Mouse (Mus musculus) cerebellum, postnatal 4 days (tissue): Measurements from ENCODE around the gene Fam13c.

ENCODE experiments used
- DNase-seq, 2 experiments: peaks; one replicate each; pipeline ENCODE4 v3.0.0; 2022; ENCODE audit warnings: low spot score in 2 of 2, mixed read lengths in 1 of 2

The Fam13c gene

GRCm38 (mm10) chr10:70520143-70521131 is 80.2 kb downstream of the Fam13c start:
- peak in 1 of 2 experiments; percentile 31 for DNase-seq

DNA sequence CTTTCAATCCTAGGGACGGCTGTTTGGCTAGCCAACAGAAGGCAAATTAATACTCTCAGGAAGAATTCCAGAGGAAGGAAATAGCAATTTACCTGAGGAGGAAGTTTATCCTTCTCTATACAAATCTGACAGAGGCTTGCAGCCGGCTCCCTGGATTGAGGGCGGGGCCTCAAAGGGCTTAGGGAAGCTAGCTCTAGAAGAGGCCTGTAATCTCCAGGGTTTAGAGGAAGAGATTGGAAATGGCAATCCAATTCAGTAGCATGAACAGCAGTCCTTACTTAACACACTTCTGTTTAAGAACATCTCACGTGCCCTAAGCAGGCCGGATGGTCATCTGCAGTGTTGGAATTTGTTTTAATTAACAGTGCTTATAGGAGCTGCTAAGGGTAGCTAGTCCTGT is 81.1 kb downstream of the Fam13c start:
- no peak for DNase-seq

GRCm38 (mm10) chr10:70530185-70530823 is 90.0 kb downstream of the Fam13c start:
- no peak for DNase-seq

GRCm38 (mm10) chr10:70532249-70532648 is 92.0 kb downstream of the Fam13c start:
- peak in 1 of 2 experiments; percentile 72 for DNase-seq

DNA sequence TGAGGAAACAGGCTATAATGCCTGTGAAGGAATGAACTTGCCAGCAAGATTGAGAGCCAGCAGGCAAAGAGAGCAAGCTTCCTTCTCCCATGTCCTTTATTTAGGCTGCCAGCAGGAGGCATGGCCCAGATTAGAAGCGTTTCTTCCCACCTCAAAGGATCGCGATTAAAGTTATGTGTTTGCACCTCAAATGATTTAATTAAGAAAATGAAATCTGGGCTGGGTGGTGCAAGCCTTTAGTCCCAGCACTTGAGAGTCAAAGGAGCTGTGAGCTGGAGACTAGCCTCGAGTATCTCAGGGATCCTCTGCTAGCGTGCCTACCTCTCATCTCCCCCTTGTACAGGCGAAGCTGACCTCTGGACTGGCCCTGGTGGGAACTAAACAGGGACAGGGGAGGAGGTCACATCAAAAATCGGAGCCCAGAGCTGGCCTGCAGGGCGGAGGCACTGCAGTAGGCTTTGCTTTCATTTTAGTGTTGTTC is 93.1 kb downstream of the Fam13c start:
- DNase-seq = no peak

DNA sequence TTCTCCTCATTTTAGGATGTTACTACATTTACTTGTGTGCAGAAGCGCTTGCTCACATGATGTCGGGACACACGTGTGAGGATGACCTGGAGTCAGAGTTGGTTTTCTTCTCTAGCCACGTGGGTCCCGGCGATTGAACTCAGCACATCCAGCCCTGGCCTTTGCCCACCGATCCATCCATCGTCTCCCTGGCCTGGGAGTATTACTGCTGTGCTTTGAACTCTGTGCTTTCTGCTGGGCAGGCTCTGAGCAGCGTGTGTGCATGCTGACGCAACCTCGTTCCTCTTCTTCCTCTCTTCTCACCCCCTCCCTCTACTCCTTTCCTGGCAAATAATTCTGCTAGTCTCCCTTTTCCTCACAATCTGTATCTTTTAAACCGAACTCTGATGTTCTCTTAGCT is 93.7 kb downstream of the Fam13c start:
- no peak for DNase-seq

- DNase-seq = no peak
Observed at GRCm38 (mm10) chr10:70534571-70534970, 94.3 kb downstream of the Fam13c start.

DNA sequence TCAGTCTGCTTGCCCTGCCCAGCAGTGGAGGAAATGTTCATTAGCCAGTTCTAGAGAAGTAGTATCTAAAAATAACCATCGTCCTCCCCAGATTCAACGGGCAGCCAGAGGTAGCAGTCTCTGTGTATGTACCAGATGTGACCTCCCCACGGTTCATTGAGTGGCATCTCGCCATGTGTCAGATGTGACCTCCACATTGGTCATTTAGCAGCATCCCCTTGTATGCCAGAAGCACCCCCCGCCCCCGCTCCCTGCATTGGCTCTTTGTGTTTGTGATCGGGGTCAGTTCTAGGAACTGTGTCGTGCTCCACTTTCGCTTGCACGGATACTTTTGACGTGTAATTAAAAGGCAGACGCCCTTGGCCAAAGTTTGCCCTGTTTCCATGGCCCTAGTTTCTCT is 95.1 kb downstream of the Fam13c start:
- no peak for DNase-seq

- DNase-seq = no peak
Observed at GRCm38 (mm10) chr10:70537694-70538093, 97.4 kb downstream of the Fam13c start.

GRCm38 (mm10) chr10:70539251-70539650 is 99.0 kb downstream of the Fam13c start:
- no peak for DNase-seq

GRCm38 (mm10) chr10:70540456-70541195 is 100.3 kb downstream of the Fam13c start:
- DNase-seq = no peak

- no peak for DNase-seq
Observed at GRCm38 (mm10) chr10:70542857-70543256, 102.6 kb downstream of the Fam13c start.

DNA sequence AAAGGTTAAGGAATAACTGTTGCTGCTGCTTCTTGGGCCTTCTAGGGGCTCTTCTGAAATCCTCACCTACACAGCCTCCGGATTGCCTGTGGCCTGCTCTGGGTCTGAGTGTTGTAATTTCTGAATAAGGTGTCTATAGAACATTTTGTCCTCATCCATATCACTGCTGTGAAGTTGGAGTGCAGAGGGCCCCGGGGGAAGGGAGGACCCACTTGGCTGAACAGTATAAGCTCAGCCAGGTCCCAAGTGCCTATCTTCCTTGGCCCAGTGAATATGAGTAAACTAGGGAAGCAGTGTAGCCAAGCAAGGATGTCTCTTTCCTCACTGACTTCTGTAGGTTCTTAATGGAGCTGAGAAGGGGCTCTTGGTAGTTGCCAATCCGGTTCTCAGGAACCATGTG is 112.2 kb downstream of the Fam13c start:
- DNase-seq = no peak

- peak; percentile 61 to 79 for DNase-seq
Observed at GRCm38 (mm10) chr10:70563636-70564035, 123.4 kb downstream of the Fam13c start.

- no peak for DNase-seq
Observed at GRCm38 (mm10) chr10:70581556-70582211, 141.4 kb downstream of the Fam13c start.

- DNase-seq = no peak
Observed at GRCm38 (mm10) chr10:70584171-70584570, 143.9 kb downstream of the Fam13c start.

- no peak for DNase-seq
Observed at GRCm38 (mm10) chr10:70586876-70587405, 146.7 kb downstream of the Fam13c start.

GRCm38 (mm10) chr10:70594007-70594406 is 153.7 kb downstream of the Fam13c start:
- peak in 1 of 2 experiments; percentile 43 for DNase-seq

GRCm38 (mm10) chr10:70598081-70598515 is 157.8 kb downstream of the Fam13c start:
- no peak for DNase-seq

- peak; percentile 29 to 64 for DNase-seq
Observed at GRCm38 (mm10) chr10:70598516-70599125, 158.3 kb downstream of the Fam13c start.
